Mouse (Mus musculus) lung, embryonic 14.5 days (tissue): ENCODE data around the gene Mtmr14. TPM values are rescaled to one million over a fixed set of nuclear protein-coding genes. Genes with fewer than 3 reads are reported as not detected.

Experiments
- ATAC-seq: fragments of 200-750 bp; cut with Nextera tagmentation; 2 replicates; pipeline ENCODE4 v1.8.0; 2017; ENCODE audit warnings: mild to moderate bottlenecking, moderate TSS enrichment, moderate library complexity; ENCODE audit not compliant: insufficient read depth
- DNase-seq: peaks from one replicate; pipeline ENCODE4 v3.0.0-alpha.2; 2015
- H3K27ac ChIP-seq: fragments of 300-500 bp; sonication (generic); 2 replicates; pipeline ENCODE4 v1.5.1; 2014; ENCODE audit warnings: low read depth, mild to moderate bottlenecking, moderate library complexity
- H3K27me3 ChIP-seq: fragments of 300-500 bp; sonication (generic); 2 replicates; pipeline ENCODE4 v1.6.1; 2014; ENCODE audit warnings: low read length, control low read depth; ENCODE audit not compliant: insufficient read depth
- H3K36me3 ChIP-seq: fragments of 300-500 bp; sonication (generic); 2 replicates; pipeline ENCODE4 v1.6.1; 2014; ENCODE audit warnings: control low read depth; ENCODE audit not compliant: insufficient read depth
- H3K4me1 ChIP-seq: fragments of 300-500 bp; sonication (generic); 2 replicates; pipeline ENCODE4 v1.6.1; 2014; ENCODE audit warnings: antibody characterized with exemption, control low read depth; ENCODE audit not compliant: insufficient read depth
- H3K4me2 ChIP-seq: fragments of 300-500 bp; sonication (generic); 2 replicates; pipeline ENCODE4 v1.6.1; 2014; ENCODE audit warnings: mild to moderate bottlenecking
- H3K4me3 ChIP-seq: fragments of 300-500 bp; sonication (generic); 2 replicates; pipeline ENCODE4 v1.5.1; 2014; ENCODE audit warnings: low read depth, low read length
- H3K9ac ChIP-seq: fragments of 300-500 bp; sonication (generic); 2 replicates; pipeline ENCODE4 v1.6.1; 2014
- H3K9me3 ChIP-seq: fragments of 300-500 bp; sonication (generic); 2 replicates; pipeline ENCODE4 v1.6.1; 2016; ENCODE audit warnings: low read depth, low read length, control low read depth
- CTCF ChIP-seq: IDR thresholded peaks from 2 replicates; pipeline ENCODE4 v1.5.1; 2016; ENCODE audit warnings: antibody characterized with exemption, low read depth
- WGBS: fragments of 180-500 bp; shearing (Covaris S2); extraction: QIAGEN DNeasy Blood & Tissue Kit; methylation state at CpG from one replicate; pipeline ENCODE4 v1.1.7; 2014; 5-methylcytosine and 5-hydroxymethylcytosine counted together
- polyA plus RNA-seq: library from polyadenylated mRNA; unstranded; fragments of >200 nt; fragmentation: Nextera tagmentation; extraction: Ambion mirVana; gene quantifications from 2 replicates; pipeline ENCODE4 v1.2.1, GENCODE M21; 2014

Mtmr14 gene
- polyA plus RNA-seq, 1 experiment from 2014 or later = 47.0 TPM

- Histone ChIP-seq H3K4me2 (no peak overlapping the region), H3K9ac (no peak overlapping the region), H3K4me1 (peaks cover 5% of the 10 kb centered on the region; the same call in 1 of the 2 replicates), H3K27ac (no peak overlapping the region), H3K36me3 (peaks cover 42% of the 10 kb centered on the region), H3K9me3 (no peaks in the 10 kb centered on the region), H3K4me3 (no peak overlapping the region), H3K27me3 (no peaks in the 10 kb centered on the region)
- ATAC-seq (no peak), DNase-seq (no peak)
- 81% methylated on average over 1 of the region's 1 CpGs for WGBS
- no peak for TF ChIP-seq CTCF
Measured at GRCm38 (mm10) chr6:113329396-113329795, 91.8 kb downstream of the Mtmr14 start.

GRCm38 (mm10) chr6:113330547-113330946, 92.9 kb downstream of the Mtmr14 start:
- no peak overlapping the region for H3K4me3 ChIP-seq
- ATAC-seq (no peak), DNase-seq (peak; percentile 19)
- H3K9me3 ChIP-seq = no peaks in the 10 kb centered on the region
- peaks cover 43% of the 10 kb centered on the region for H3K36me3 ChIP-seq
- H3K4me2 ChIP-seq = no peak overlapping the region
- no peak overlapping the region for H3K27ac ChIP-seq
- no peaks in the 10 kb centered on the region for H3K27me3 ChIP-seq
- 40% methylated on average over 2 of the region's 2 CpGs for WGBS
- H3K4me1 ChIP-seq = peaks cover 5% of the 10 kb centered on the region; the same call in 1 of the 2 replicates
- no peak for TF ChIP-seq CTCF
- H3K9ac ChIP-seq = no peak overlapping the region

Other genes starting within 250 kb of the Mtmr14 start
- 41.6 and 46.3 TPM in 2 replicates for gene Thumpd3, start 191.6 kb upstream of the Mtmr14 start, polyA plus RNA-seq
- gene Setd5, start 160.5 kb upstream of the Mtmr14 start, polyA plus RNA-seq = 96.9 and 102 TPM in 2 replicates
- gene Lhfpl4, start 42.5 kb upstream of the Mtmr14 start, polyA plus RNA-seq = 0.61 and 0.80 TPM in 2 replicates
- not detected in 2 replicates for gene Cpne9, start 44.5 kb downstream of the Mtmr14 start, polyA plus RNA-seq
- gene Brpf1, start 69.3 kb downstream of the Mtmr14 start, polyA plus RNA-seq = 24.6 and 26.4 TPM in 2 replicates
- 16.9 and 17.7 TPM in 2 replicates for gene Ogg1, start 89.1 kb downstream of the Mtmr14 start, polyA plus RNA-seq
- 109 and 110 TPM in 2 replicates for gene Camk1, start 106.1 kb downstream of the Mtmr14 start, polyA plus RNA-seq
- 45.9 and 49.4 TPM in 2 replicates for gene Tada3, start 140.0 kb downstream of the Mtmr14 start, polyA plus RNA-seq
- gene Arpc4, start 140.3 kb downstream of the Mtmr14 start, polyA plus RNA-seq = 211 and 214 TPM in 2 replicates
- gene Ttll3, start 151.4 kb downstream of the Mtmr14 start, polyA plus RNA-seq = 2.2 and 2.5 TPM in 2 replicates
- 15.7 and 18.8 TPM in 2 replicates for gene Rpusd3, start 181.5 kb downstream of the Mtmr14 start, polyA plus RNA-seq
- not detected in 2 replicates for gene Cidec, start 197.9 kb downstream of the Mtmr14 start, polyA plus RNA-seq
- gene Jagn1, start 204.7 kb downstream of the Mtmr14 start, polyA plus RNA-seq = 70.0 and 76.4 TPM in 2 replicates
- 12.0 and 12.2 TPM in 2 replicates for gene Il17re, start 220.6 kb downstream of the Mtmr14 start, polyA plus RNA-seq
- 7.7 and 9.1 TPM in 2 replicates for gene Il17rc, start 233.6 kb downstream of the Mtmr14 start, polyA plus RNA-seq
- 20.7 and 27.0 TPM in 2 replicates for gene Creld1, start 245.5 kb downstream of the Mtmr14 start, polyA plus RNA-seq